Mouse (Mus musculus): ENCODE data around the gene Rasl10a. TPM values are rescaled to one million over a fixed set of nuclear protein-coding genes. Genes with fewer than 3 reads are reported as not detected.
A peak's percentile ranks its signal among the peaks of the same experiment; 100 is the strongest.

Rasl10a gene
- polyA plus RNA-seq, 1 experiment from 2014 or later = 2.0 TPM

- peaks cover 28 to 47% of the 10 kb centered on the region in 2 experiments for H3K4me1 ChIP-seq (ENCODE audit: control insufficient read depth in 2 of 2, insufficient read depth in 2 of 2, low read length in 2 of 2)
- H3K9me3 ChIP-seq (ENCODE audit: control insufficient read depth, low read length) = no peaks in the 10 kb centered on the region
- H3K4me3 ChIP-seq (ENCODE audit: control insufficient read depth in 1 of 2, insufficient read depth in 1 of 2, low read depth in 1 of 2, low read length in 2 of 2) = no peak overlapping the region
- 10% methylated on average over 27 of the region's 27 CpGs for WGBS
- peaks cover 69% of the 10 kb centered on the region for H3K27me3 ChIP-seq (ENCODE audit: control insufficient read depth, insufficient read depth, low read length)
- ATAC-seq (ENCODE audit: insufficient number of reproducible peaks, insufficient read depth, low FRiP score, low read depth) = no peak
- no peak overlapping the region for H3K4me2 ChIP-seq (ENCODE audit: low read length)
- H3K27ac ChIP-seq (replicated peaks in 1 of 2; ENCODE audit: control insufficient read depth in 1 of 2, insufficient read depth in 1 of 2, low read depth in 2 of 2, low read length in 2 of 2) = no peak overlapping the region
- H3K9ac ChIP-seq (ENCODE audit: low read length) = no peak overlapping the region
- H3K36me3 ChIP-seq (ENCODE audit: control insufficient read depth, insufficient read depth, low read length) = peaks cover 9% of the 10 kb centered on the region
These were observed 1.8 kb downstream of the Rasl10a start for GRCm38 (mm10) chr11:5059704-5060156.

DNA sequence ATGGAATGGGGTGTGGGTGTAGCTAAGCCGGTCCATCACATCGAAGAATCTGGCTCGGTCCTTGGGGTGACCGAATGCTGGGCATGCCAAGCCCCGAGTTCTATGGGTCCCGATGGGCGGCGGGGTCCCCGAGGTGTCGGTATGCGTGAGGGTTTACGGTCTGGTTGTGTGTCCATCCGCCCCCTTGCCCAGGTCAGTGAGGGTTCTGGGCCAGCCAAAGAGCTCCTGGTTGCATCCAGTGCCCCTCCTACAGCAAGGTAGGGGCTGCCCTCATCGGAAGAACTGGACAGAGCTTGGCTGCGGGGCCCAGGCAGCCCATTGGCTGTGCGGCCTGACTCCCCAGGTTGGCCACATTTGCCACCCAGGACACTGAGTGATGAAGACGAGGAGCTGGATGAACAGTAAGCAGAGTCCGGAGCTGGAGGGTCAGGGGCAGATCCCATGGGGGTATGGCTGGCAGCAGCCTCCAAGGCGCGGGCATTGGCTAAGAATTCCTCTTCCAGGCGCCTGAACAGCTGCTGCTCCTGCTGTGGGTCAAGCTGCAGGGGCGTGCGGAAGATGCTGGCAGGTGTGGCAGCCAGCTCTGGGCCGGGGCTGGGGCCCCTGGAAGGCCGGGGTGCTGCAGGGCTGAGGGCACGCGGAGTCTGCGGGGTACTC, 3.0 kb downstream of the Rasl10a start:
- Histone ChIP-seq H3K27ac (replicated peaks in 1 of 2; ENCODE audit: control insufficient read depth in 1 of 2, insufficient read depth in 1 of 2, low read depth in 2 of 2, low read length in 2 of 2) (no peak overlapping the region), H3K4me1 (ENCODE audit: control insufficient read depth in 2 of 2, insufficient read depth in 2 of 2, low read length in 2 of 2) (peaks cover 28 to 49% of the 10 kb centered on the region in 2 experiments), H3K36me3 (ENCODE audit: control insufficient read depth, insufficient read depth, low read length) (peaks cover 9% of the 10 kb centered on the region), H3K4me3 (ENCODE audit: control insufficient read depth in 1 of 2, insufficient read depth in 1 of 2, low read depth in 1 of 2, low read length in 2 of 2) (peak overlapping the region in 1 of 2 experiments; percentile 44; a peak in 2 of 4 replicates), H3K9ac (ENCODE audit: low read length) (peak overlapping the region; percentile 60; the same call in 1 of the 2 replicates), H3K27me3 (ENCODE audit: control insufficient read depth, insufficient read depth, low read length) (peaks cover 69% of the 10 kb centered on the region), H3K4me2 (ENCODE audit: low read length) (peak overlapping the region; percentile 83), H3K9me3 (ENCODE audit: control insufficient read depth, low read length) (no peaks in the 10 kb centered on the region)
- WGBS = 65% methylated on average over 28 of the region's 28 CpGs
- ATAC-seq (ENCODE audit: insufficient number of reproducible peaks, insufficient read depth, low FRiP score, low read depth) = no peak

GRCm38 (mm10) chr11:5061413-5062139, 3.6 kb downstream of the Rasl10a start:
- H3K4me3 ChIP-seq (ENCODE audit: control insufficient read depth in 1 of 2, insufficient read depth in 1 of 2, low read depth in 1 of 2, low read length in 2 of 2) = peak overlapping the region; percentile 33 to 44
- H3K9me3 ChIP-seq (ENCODE audit: control insufficient read depth, low read length) = no peaks in the 10 kb centered on the region
- peaks cover 62% of the 10 kb centered on the region for H3K27me3 ChIP-seq (ENCODE audit: control insufficient read depth, insufficient read depth, low read length)
- peak overlapping the region; percentile 60; the same call in 1 of the 2 replicates for H3K9ac ChIP-seq (ENCODE audit: low read length)
- peak overlapping the region; percentile 83 for H3K4me2 ChIP-seq (ENCODE audit: low read length)
- no peak overlapping the region for H3K27ac ChIP-seq (replicated peaks in 1 of 2; ENCODE audit: control insufficient read depth in 1 of 2, insufficient read depth in 1 of 2, low read depth in 2 of 2, low read length in 2 of 2)
- ATAC-seq (ENCODE audit: insufficient number of reproducible peaks, insufficient read depth, low FRiP score, low read depth) = peak; percentile 44
- H3K4me1 ChIP-seq (ENCODE audit: control insufficient read depth in 2 of 2, insufficient read depth in 2 of 2, low read length in 2 of 2) = peaks cover 28 to 49% of the 10 kb centered on the region in 2 experiments
- peaks cover 9% of the 10 kb centered on the region for H3K36me3 ChIP-seq (ENCODE audit: control insufficient read depth, insufficient read depth, low read length)
- WGBS = 2% methylated on average over 62 of the region's 62 CpGs

DNA sequence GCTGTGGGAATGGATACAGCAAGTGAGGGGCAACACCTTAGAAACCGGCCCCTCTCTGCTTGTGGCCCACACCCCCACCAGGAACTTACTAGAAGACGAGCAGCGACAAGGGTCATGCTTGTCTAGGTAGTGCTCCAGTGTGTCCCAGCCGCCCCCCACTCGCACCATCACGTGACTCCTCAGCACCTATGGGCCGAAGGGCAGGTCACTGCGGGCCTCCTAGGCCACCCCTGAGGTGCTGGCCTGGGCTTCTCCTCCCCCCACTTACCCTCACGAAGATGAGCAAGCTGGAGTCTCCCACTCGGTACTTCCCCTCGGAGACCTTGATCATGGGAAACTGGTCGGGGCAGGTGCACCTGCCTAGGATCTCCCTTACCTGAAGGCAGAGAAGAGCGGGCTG, 4.4 kb downstream of the Rasl10a start:
- peak overlapping the region; percentile 60; the same call in 1 of the 2 replicates for H3K9ac ChIP-seq (ENCODE audit: low read length)
- no peak for ATAC-seq (ENCODE audit: insufficient number of reproducible peaks, insufficient read depth, low FRiP score, low read depth)
- peaks cover 9% of the 10 kb centered on the region for H3K36me3 ChIP-seq (ENCODE audit: control insufficient read depth, insufficient read depth, low read length)
- peaks cover 28 to 49% of the 10 kb centered on the region in 2 experiments for H3K4me1 ChIP-seq (ENCODE audit: control insufficient read depth in 2 of 2, insufficient read depth in 2 of 2, low read length in 2 of 2)
- 42% methylated on average over 13 of the region's 13 CpGs for WGBS
- peak overlapping the region; percentile 33 to 44 for H3K4me3 ChIP-seq (ENCODE audit: control insufficient read depth in 1 of 2, insufficient read depth in 1 of 2, low read depth in 1 of 2, low read length in 2 of 2)
- peaks cover 54% of the 10 kb centered on the region for H3K27me3 ChIP-seq (ENCODE audit: control insufficient read depth, insufficient read depth, low read length)
- peak overlapping the region; percentile 83 for H3K4me2 ChIP-seq (ENCODE audit: low read length)
- H3K9me3 ChIP-seq (ENCODE audit: control insufficient read depth, low read length) = no peaks in the 10 kb centered on the region
- no peak overlapping the region for H3K27ac ChIP-seq (replicated peaks in 1 of 2; ENCODE audit: control insufficient read depth in 1 of 2, insufficient read depth in 1 of 2, low read depth in 2 of 2, low read length in 2 of 2)

DNA sequence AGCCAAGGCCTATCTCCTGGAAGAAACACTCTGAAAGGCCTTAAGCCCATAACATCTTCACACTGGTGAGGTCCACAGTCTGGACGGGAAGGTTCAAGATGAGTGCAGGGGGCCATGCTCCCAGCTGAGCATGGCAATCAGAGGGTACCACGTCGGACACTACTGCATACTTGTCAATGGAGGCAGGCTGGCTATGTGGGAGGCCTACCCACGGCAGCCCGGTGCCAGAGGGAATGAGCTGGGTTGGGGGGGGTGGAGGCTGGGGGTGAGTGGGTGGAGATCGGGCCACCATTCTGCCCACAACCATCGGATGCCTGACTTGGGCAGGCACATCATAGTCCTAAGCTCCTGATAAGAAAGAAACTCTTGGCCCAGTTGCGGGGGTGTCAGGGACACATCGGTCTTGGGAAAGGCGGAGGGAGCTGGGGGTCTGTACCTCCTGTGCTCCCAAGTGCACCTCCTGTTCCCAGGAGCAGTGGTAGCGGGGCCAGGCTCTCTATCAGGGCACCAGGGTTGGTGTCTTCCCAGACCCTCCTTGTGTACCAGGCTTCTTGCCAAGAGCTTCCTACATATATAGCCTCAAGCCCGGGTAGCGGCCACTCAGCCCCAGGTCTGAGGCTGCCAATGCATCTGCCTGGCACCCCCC, 5.1 kb downstream of the Rasl10a start:
- H3K9me3 ChIP-seq (ENCODE audit: control insufficient read depth, low read length) = no peaks in the 10 kb centered on the region
- H3K4me2 ChIP-seq (ENCODE audit: low read length) = peak overlapping the region; percentile 83; the same call in 1 of the 2 replicates
- 67% methylated on average over 13 of the region's 13 CpGs for WGBS
- peaks cover 48% of the 10 kb centered on the region for H3K27me3 ChIP-seq (ENCODE audit: control insufficient read depth, insufficient read depth, low read length)
- H3K27ac ChIP-seq (replicated peaks in 1 of 2; ENCODE audit: control insufficient read depth in 1 of 2, insufficient read depth in 1 of 2, low read depth in 2 of 2, low read length in 2 of 2) = no peak overlapping the region
- no peak overlapping the region for H3K4me3 ChIP-seq (ENCODE audit: control insufficient read depth in 1 of 2, insufficient read depth in 1 of 2, low read depth in 1 of 2, low read length in 2 of 2)
- H3K4me1 ChIP-seq (ENCODE audit: control insufficient read depth in 2 of 2, insufficient read depth in 2 of 2, low read length in 2 of 2) = peaks cover 26 to 44% of the 10 kb centered on the region in 2 experiments
- no peak for ATAC-seq (ENCODE audit: insufficient number of reproducible peaks, insufficient read depth, low FRiP score, low read depth)
- H3K36me3 ChIP-seq (ENCODE audit: control insufficient read depth, insufficient read depth, low read length) = peaks cover 13% of the 10 kb centered on the region
- H3K9ac ChIP-seq (ENCODE audit: low read length) = no peak overlapping the region

GRCm38 (mm10) chr11:5063561-5064281, 5.8 kb downstream of the Rasl10a start:
- Histone ChIP-seq H3K4me1 (ENCODE audit: control insufficient read depth in 2 of 2, insufficient read depth in 2 of 2, low read length in 2 of 2) (peaks cover 24 to 39% of the 10 kb centered on the region in 2 experiments), H3K9me3 (ENCODE audit: control insufficient read depth, low read length) (no peaks in the 10 kb centered on the region), H3K27ac (replicated peaks in 1 of 2; ENCODE audit: control insufficient read depth in 1 of 2, insufficient read depth in 1 of 2, low read depth in 2 of 2, low read length in 2 of 2) (no peak overlapping the region), H3K27me3 (ENCODE audit: control insufficient read depth, insufficient read depth, low read length) (peaks cover 45% of the 10 kb centered on the region), H3K4me2 (ENCODE audit: low read length) (peak overlapping the region; percentile 88), H3K9ac (ENCODE audit: low read length) (peak overlapping the region; percentile 73; the same call in 1 of the 2 replicates), H3K4me3 (ENCODE audit: control insufficient read depth in 1 of 2, insufficient read depth in 1 of 2, low read depth in 1 of 2, low read length in 2 of 2) (peak overlapping the region; percentile 57 to 65; a peak in 3 of 4 replicates), H3K36me3 (ENCODE audit: control insufficient read depth, insufficient read depth, low read length) (peaks cover 21% of the 10 kb centered on the region)
- ATAC-seq (ENCODE audit: insufficient number of reproducible peaks, insufficient read depth, low FRiP score, low read depth) = no peak
- 61% methylated on average over 31 of the region's 31 CpGs for WGBS

All from heart, embryonic 14.5 days (tissue).